Mouse (Mus musculus) spleen, adult 10 weeks (tissue): ENCODE measurements around the gene Vmn2r43. TPM values are rescaled to one million over a fixed set of nuclear protein-coding genes. Genes with fewer than 3 reads are reported as not detected.

ENCODE experiments used
- polyA plus RNA-seq: library from polyadenylated mRNA; stranded (reverse); fragments of 350-450 nt; fragmentation: Illumina TruSeq; extraction: RNeasy Lipid Tissue Mini Kit (QIAGEN cat#74804); gene quantifications from one replicate; pipeline ENCODE4 v1.2.3, GENCODE M21; 2015; ENCODE audit warnings: low replicate concordance; ENCODE audit not compliant: insufficient read depth

The Vmn2r43 gene
- polyA plus RNA-seq, result not detected

DNA sequence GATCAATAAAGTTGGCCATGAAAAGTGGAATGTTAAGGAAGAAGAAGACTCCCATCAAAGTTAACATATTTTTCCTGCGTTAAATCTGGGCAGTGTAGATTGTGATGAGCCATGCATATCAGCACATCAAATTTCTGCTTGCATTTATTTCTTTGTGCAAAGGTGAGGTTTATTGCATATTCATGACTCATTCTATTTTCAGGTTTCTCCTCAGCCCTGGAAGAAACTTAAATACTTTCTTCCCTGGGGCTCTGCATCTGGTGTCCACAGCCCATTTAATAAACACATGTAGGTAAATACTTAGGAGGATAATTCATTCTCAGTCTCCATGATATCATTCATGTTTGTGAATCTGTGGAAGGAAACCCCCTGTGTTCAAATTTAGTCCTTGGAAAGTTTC, at the start of gene Vmn2r43:
Vmn2r43 (minus strand) TSS at position 101 of the 400 bp plus-strand sequence.

DNA sequence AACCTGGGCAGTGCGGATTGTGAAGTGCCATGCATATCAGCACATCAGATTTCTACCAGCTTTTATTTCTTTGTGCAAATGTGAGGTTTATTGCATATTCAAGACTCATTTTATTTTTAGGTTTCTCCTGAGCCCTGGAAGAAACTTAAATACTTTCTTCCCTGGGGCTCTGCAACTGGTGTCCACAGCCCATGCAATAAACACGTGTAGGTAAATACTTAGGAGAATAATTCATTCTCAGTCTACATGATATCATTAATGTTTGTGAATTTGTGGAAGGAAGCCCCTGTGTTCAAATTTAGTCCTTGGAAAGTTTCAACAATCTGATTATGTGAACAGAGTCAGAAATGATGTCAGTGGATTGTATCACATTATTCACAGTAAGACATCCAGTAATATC, 60.2 kb downstream of the Vmn2r43 start, which contains the start of gene Vmn2r42:
Vmn2r42 (minus strand) TSS at position 101 of the 400 bp plus-strand sequence.

Other genes with a start within 250 kb of the Vmn2r43 start
- not detected for gene Vmn2r41, start 98.9 kb downstream of the Vmn2r43 start, polyA plus RNA-seq
- not detected for gene Vmn2r42, start 60.3 kb downstream of the Vmn2r43 start, polyA plus RNA-seq
- gene Vmn2r44, start 122.7 kb upstream of the Vmn2r43 start, polyA plus RNA-seq, result not detected
- gene Vmn2r45, start 228.5 kb upstream of the Vmn2r43 start, polyA plus RNA-seq, result not detected